Mouse (Mus musculus) kidney, adult 2 months (tissue): ENCODE measurements at regions not wholly inside any gene's neighbourhood (a gene's known extent, or its start where the extent isn't known, plus 50 kb on each side); places are given as distances from the start of the nearest gene placed in this dataset.

Experiments used
- CTCF ChIP-seq: fragments of 200-500 bp; conservative IDR thresholded peaks from 2 replicates; pipeline ENCODE4 v1.5.1; 2011; ENCODE audit warnings: low read depth, mild to moderate bottlenecking, control low read depth, low read length, moderate library complexity, mixed read lengths; ENCODE audit not compliant: insufficient read depth, insufficient read length
- POLR2A ChIP-seq: fragments of 200-500 bp; IDR thresholded peaks from one replicate; pipeline ENCODE4 v1.6.1; 2011; ENCODE audit warnings: low read depth, low read length, control low read depth

DNA sequence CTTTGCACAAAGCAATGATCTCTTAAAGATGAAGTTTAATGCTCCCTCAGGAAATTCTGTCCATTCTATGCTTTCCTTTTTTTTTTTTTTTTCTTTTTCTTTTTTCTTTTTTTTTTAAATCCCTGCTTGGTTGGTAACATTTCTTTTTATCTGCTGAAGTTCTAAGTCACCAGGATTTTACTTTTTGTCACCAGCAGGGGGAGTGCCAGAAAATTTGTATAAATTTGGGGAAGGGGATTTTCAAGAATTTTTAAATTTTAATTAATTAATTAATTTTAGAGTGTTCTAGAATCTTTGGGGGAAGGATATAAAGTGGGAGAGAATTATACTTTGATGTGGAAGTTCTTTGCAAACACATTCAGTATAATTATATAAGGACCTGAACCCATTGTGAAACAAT, 492.3 kb upstream of the Adgra3 start:
- TF ChIP-seq POLR2A = no peak
- no peak for TF ChIP-seq CTCF
